Mouse (Mus musculus) midbrain, embryonic 12.5 days (tissue): Measurements from ENCODE around the gene Ctdspl. TPM values are rescaled to one million over a fixed set of nuclear protein-coding genes. Genes with fewer than 3 reads are reported as not detected.

Experiments
- microRNA-seq: library from miRNA; unstranded; fragments of <30 nt; microRNA quantifications from one replicate; pipeline ENCODE4, GENCODE M21; 2017
- polyA plus RNA-seq: library from polyadenylated mRNA; unstranded; fragments of >200 nt; fragmentation: Nextera tagmentation; extraction: Ambion mirVana; gene quantifications from 2 replicates; pipeline ENCODE4 v1.2.1, GENCODE M21; 2016

The Ctdspl gene
- polyA plus RNA-seq, 1 experiment from 2014 or later = 6.3 TPM

Small RNA genes within 50 kb of the gene (microRNA-seq; reads per million reads assigned to microRNA genes)
- gene Mir26a-1 = 6.0 reads per million, percentile 21 among the genes with 10 or more reads in this experiment

Other genes with a start within 250 kb of the Ctdspl start
- gene Vill, start 126.3 kb downstream of the Ctdspl start, polyA plus RNA-seq = 6.3 and 9.1 TPM in 2 replicates
- 22.4 and 31.9 TPM in 2 replicates for gene Plcd1, start 167.0 kb downstream of the Ctdspl start, polyA plus RNA-seq
- 0.56 and 1.1 TPM in 2 replicates for gene Dlec1, start 176.0 kb downstream of the Ctdspl start, polyA plus RNA-seq
- 0.54 and 1.9 TPM in 2 replicates for gene Acaa1b, start 230.6 kb downstream of the Ctdspl start, polyA plus RNA-seq
- not detected in 2 replicates for gene Gm47289, start 232.7 kb downstream of the Ctdspl start, polyA plus RNA-seq